8 mouse cellular contexts compared by ENCODE assay signal in genomic region chr19:5475069-5475714, GRCm38 (mm10). TPM values are rescaled to one million over a fixed set of nuclear protein-coding genes. Genes with fewer than 3 reads are reported as not detected.
DNase-seq lines count a peak whose midpoint lies in the region; ATAC-seq and TF ChIP-seq lines count a peak whose summit lies in the region.

No protein-coding gene starts in this region.

- peaks cover 9% of the 10 kb centered on the region for H3K36me3 ChIP-seq in kidney, postnatal 0 days (ENCODE audit: insufficient read depth, low read length)
- peaks cover 3% of the 10 kb centered on the region for H3K36me3 ChIP-seq in heart, embryonic 16.5 days (ENCODE audit: control insufficient read depth, insufficient read depth)
- 0 out of 2 replicates have a peak, but pooled peaks cover 4% of the 10 kb centered on the region for H3K36me3 ChIP-seq in lung, postnatal 0 days (ENCODE audit: insufficient read depth, low read length)

- H3K9me3 ChIP-seq in kidney, postnatal 0 days (replicated peaks; ENCODE audit: low read length), result no peaks in the 10 kb centered on the region
- H3K9me3 ChIP-seq in heart, embryonic 16.5 days (replicated peaks; ENCODE audit: control insufficient read depth, low read length), result no peaks in the 10 kb centered on the region
- H3K9me3 ChIP-seq in lung, postnatal 0 days (ENCODE audit: low read length), result no peaks in the 10 kb centered on the region

- TF ChIP-seq CTCF in kidney, postnatal 0 days (IDR thresholded peaks at IDR 0.05; ENCODE audit: low read depth), result no peak
- TF ChIP-seq CTCF in cerebellum, adult 2 months (IDR thresholded peaks at IDR 0.05; ENCODE audit: borderline replicate concordance, insufficient read depth, low read depth, low read length), result no peak
- no peak for TF ChIP-seq CTCF in lung, postnatal 0 days (IDR thresholded peaks at IDR 0.05)

- no peaks in the 10 kb centered on the region for H3K27me3 ChIP-seq in kidney, postnatal 0 days (ENCODE audit: insufficient read depth, low read length)
- no peaks in the 10 kb centered on the region for H3K27me3 ChIP-seq in cerebellum, adult 2 months (ENCODE audit: control insufficient read depth, insufficient read depth, low read length)
- H3K27me3 ChIP-seq in heart, embryonic 16.5 days (ENCODE audit: control insufficient read depth, insufficient read depth, low read length), result no peaks in the 10 kb centered on the region
- H3K27me3 ChIP-seq in lung, postnatal 0 days (replicated peaks; ENCODE audit: insufficient read depth, low read length), result no peaks in the 10 kb centered on the region

- WGBS in kidney, postnatal 0 days, result 12% methylated on average over 13 of the region's 13 CpGs
- 4% methylated on average over 13 of the region's 13 CpGs for WGBS in cerebellum, adult 2 months
- WGBS in heart, embryonic 16.5 days, result 20% methylated on average over 13 of the region's 13 CpGs
- WGBS in lung, postnatal 0 days, result 15% methylated on average over 13 of the region's 13 CpGs

- peak overlapping the region; percentile 79 for H3K9ac ChIP-seq in kidney, postnatal 0 days (ENCODE audit: low read depth, low read length)
- peak overlapping the region; percentile 90 for H3K9ac ChIP-seq in heart, embryonic 16.5 days (ENCODE audit: low read length)
- peak overlapping the region; percentile 64 for H3K9ac ChIP-seq in lung, postnatal 0 days (replicated peaks; ENCODE audit: low read depth)

- TF ChIP-seq EP300 in lung, postnatal 0 days (IDR thresholded peaks at IDR 0.05), result no peak

- H3K4me2 ChIP-seq in kidney, postnatal 0 days (ENCODE audit: low read length), result peak overlapping the region; percentile 90
- H3K4me2 ChIP-seq in heart, embryonic 16.5 days (ENCODE audit: low read depth, low read length), result peak overlapping the region; percentile 97
- peak overlapping the region; percentile 92 for H3K4me2 ChIP-seq in lung, postnatal 0 days (replicated peaks; ENCODE audit: low read depth, low read length)

- peaks cover 12% of the 10 kb centered on the region; the same call in 1 of the 2 replicates for H3K4me1 ChIP-seq in kidney, postnatal 0 days (replicated peaks; ENCODE audit: insufficient read depth, low read length)
- peaks cover 27% of the 10 kb centered on the region for H3K4me1 ChIP-seq in cerebellum, adult 2 months (ENCODE audit: control insufficient read depth, insufficient read depth, low read length)
- H3K4me1 ChIP-seq in heart, embryonic 16.5 days (ENCODE audit: control insufficient read depth, insufficient read depth, low read length), result peaks cover 8% of the 10 kb centered on the region
- peaks cover 2% of the 10 kb centered on the region; the same call in 1 of the 2 replicates for H3K4me1 ChIP-seq in lung, postnatal 0 days (ENCODE audit: insufficient read depth, low read depth, low read length)

- H3K4me3 ChIP-seq in kidney, postnatal 0 days (replicated peaks; ENCODE audit: low read depth, low read length), result peak overlapping the region; percentile 58
- H3K4me3 ChIP-seq in cerebellum, adult 2 months (replicated peaks; ENCODE audit: insufficient read depth, low read depth, low read length), result peak overlapping the region; percentile 60
- H3K4me3 ChIP-seq in heart, embryonic 16.5 days (ENCODE audit: low read length), result peak overlapping the region; percentile 72
- peak overlapping the region; percentile 57 for H3K4me3 ChIP-seq in lung, postnatal 0 days (ENCODE audit: low read depth, low read length)

- peak; percentile 36; the same call in 1 of the 2 replicates for ATAC-seq in kidney, postnatal 0 days (replicated peaks; ENCODE audit: low FRiP score, low read depth)
- ATAC-seq in heart, embryonic 16.5 days (replicated peaks; ENCODE audit: extremely low read depth, insufficient read depth, low FRiP score), result 0 out of 2 replicates have a peak, but pooled peaks have one; percentile 1
- peak; percentile 23 for ATAC-seq in lung, postnatal 0 days

- TF ChIP-seq POLR2A in cerebellum, adult 2 months (IDR thresholded peaks at IDR 0.05; ENCODE audit: borderline replicate concordance, insufficient read depth, low read length), result no peak

- peak; percentile 30 for DNase-seq in kidney, postnatal 0 days (ENCODE audit: low spot score)
- DNase-seq in kidney, adult 8-10 months, result no peak
- peak; percentile 65 to 72 for DNase-seq in cerebellum, adult 2 months
- no peak for DNase-seq in lung, postnatal 0 days (ENCODE audit: low spot score)
- DNase-seq in T-cell, adult 2 months (ENCODE audit: low spot score), result no peak
- DNase-seq in thymus, postnatal 36 days, result no peak
- DNase-seq in spleen, postnatal 10 days (ENCODE audit: low spot score in 2 of 2), result no peak

- peak overlapping the region; percentile 85 for H3K27ac ChIP-seq in kidney, postnatal 0 days
- peak overlapping the region; percentile 92 for H3K27ac ChIP-seq in cerebellum, adult 2 months (ENCODE audit: insufficient read depth, low read length)
- peak overlapping the region; percentile 86 for H3K27ac ChIP-seq in heart, embryonic 16.5 days (ENCODE audit: low read length)
- peak overlapping the region; percentile 81 for H3K27ac ChIP-seq in lung, postnatal 0 days (ENCODE audit: low read length)

RNA-seq across cellular contexts. Expression of gene Efemp2, which starts 1.4 kb away (rescaled TPM):
- 126 and 140 TPM in 2 replicates for polyA plus RNA-seq in kidney, postnatal 0 days (2015; fragmentation: Nextera tagmentation; extraction: Ambion mirVana)
- polyA plus RNA-seq in cerebellum, adult 2 months (2012; rRNA removed), result 43.3 and 43.4 TPM in 2 replicates
- polyA plus RNA-seq in heart, embryonic 16.5 days (2015; fragmentation: Nextera tagmentation; extraction: Ambion mirVana), result 62.7 and 76.1 TPM in 2 replicates
- 91.8 and 96.1 TPM in 2 replicates for polyA plus RNA-seq in lung, postnatal 0 days (2015; fragmentation: Nextera tagmentation; extraction: Ambion mirVana)

RNA-seq across cellular contexts. Expression of gene Ctsw, which starts 6.9 kb away (rescaled TPM):
- polyA plus RNA-seq in kidney, postnatal 0 days (2015; fragmentation: Nextera tagmentation; extraction: Ambion mirVana), result 0.79 and 1.2 TPM in 2 replicates
- 1.2 and 1.5 TPM in 2 replicates for polyA plus RNA-seq in cerebellum, adult 2 months (2012; rRNA removed)
- polyA plus RNA-seq in heart, embryonic 16.5 days (2015; fragmentation: Nextera tagmentation; extraction: Ambion mirVana), result 3.1 and 7.4 TPM in 2 replicates
- polyA plus RNA-seq in lung, postnatal 0 days (2015; fragmentation: Nextera tagmentation; extraction: Ambion mirVana), result 2.6 and 2.8 TPM in 2 replicates

RNA-seq across cellular contexts. Expression of gene Mus81, which starts 13.0 kb away (rescaled TPM):
- 31.3 and 31.8 TPM in 2 replicates for polyA plus RNA-seq in kidney, postnatal 0 days (2015; fragmentation: Nextera tagmentation; extraction: Ambion mirVana)
- 94.2 and 115 TPM in 2 replicates for polyA plus RNA-seq in cerebellum, adult 2 months (2012; rRNA removed)
- 50.1 and 52.9 TPM in 2 replicates for polyA plus RNA-seq in heart, embryonic 16.5 days (2015; fragmentation: Nextera tagmentation; extraction: Ambion mirVana)
- polyA plus RNA-seq in lung, postnatal 0 days (2015; fragmentation: Nextera tagmentation; extraction: Ambion mirVana), result 46.7 and 50.2 TPM in 2 replicates

RNA-seq across cellular contexts. Expression of gene Fibp, which starts 14.8 kb away (rescaled TPM):
- 141 and 150 TPM in 2 replicates for polyA plus RNA-seq in kidney, postnatal 0 days (2015; fragmentation: Nextera tagmentation; extraction: Ambion mirVana)
- polyA plus RNA-seq in cerebellum, adult 2 months (2012; rRNA removed), result 140 and 146 TPM in 2 replicates
- 108 TPM in 2 replicates for polyA plus RNA-seq in heart, embryonic 16.5 days (2015; fragmentation: Nextera tagmentation; extraction: Ambion mirVana)
- polyA plus RNA-seq in lung, postnatal 0 days (2015; fragmentation: Nextera tagmentation; extraction: Ambion mirVana), result 133 and 135 TPM in 2 replicates

RNA-seq across cellular contexts. Expression of gene Cfl1, which starts 15.1 kb away (rescaled TPM):
- 2,170 and 2,281 TPM in 2 replicates for polyA plus RNA-seq in kidney, postnatal 0 days (2015; fragmentation: Nextera tagmentation; extraction: Ambion mirVana)
- 1,135 and 1,193 TPM in 2 replicates for polyA plus RNA-seq in cerebellum, adult 2 months (2012; rRNA removed)
- polyA plus RNA-seq in heart, embryonic 16.5 days (2015; fragmentation: Nextera tagmentation; extraction: Ambion mirVana), result 1,696 and 1,829 TPM in 2 replicates
- 1,591 and 1,653 TPM in 2 replicates for polyA plus RNA-seq in lung, postnatal 0 days (2015; fragmentation: Nextera tagmentation; extraction: Ambion mirVana)

Comparison
In these comparisons a context has a peak if more than half of its experiments do, and no peak if none do; other contexts are left out.
1. DNase-seq: peak in kidney, postnatal 0 days (single experiment) and cerebellum, adult 2 months (2 of 2); none in kidney, adult 8-10 months (0 of 2), lung, postnatal 0 days (single experiment), T-cell, adult 2 months (single experiment), thymus, postnatal 36 days (0 of 2) and spleen, postnatal 10 days (0 of 2).
2. Peak in every context shown above with its lines, with median percentiles within 50 percentile points of each other: ATAC-seq, H3K27ac ChIP-seq, H3K4me2 ChIP-seq, H3K4me3 ChIP-seq and H3K9ac ChIP-seq.